Mouse (Mus musculus): ENCODE measurements around the gene Ect2l. TPM values are rescaled to one million over a fixed set of nuclear protein-coding genes. Genes with fewer than 3 reads are reported as not detected.

Ect2l gene
- not detected in 2 replicates for total RNA-seq (2015)
- not detected in 2 replicates for total RNA-seq (2017)

DNA sequence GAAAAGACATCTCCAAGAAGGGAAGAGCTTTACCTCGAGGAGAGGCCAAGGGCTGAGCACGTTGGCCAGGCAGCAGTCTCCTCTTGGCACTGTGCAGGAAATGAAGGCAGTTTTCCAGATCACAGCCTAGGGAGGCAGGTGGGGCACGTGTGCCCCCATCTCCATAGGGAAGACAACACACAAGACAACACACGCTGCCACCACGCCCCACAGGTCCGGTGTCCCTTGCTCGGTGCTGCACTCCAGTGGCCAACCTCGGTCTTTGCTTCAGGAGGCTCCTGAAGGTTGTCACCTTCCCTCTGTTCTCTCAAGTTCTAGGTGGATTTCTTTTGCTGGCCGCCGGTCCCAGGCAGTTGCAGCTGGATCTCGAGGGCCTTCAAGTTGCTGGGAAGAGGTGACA is at the start of gene Ect2l:
Gene Ect2l (minus strand): TSS at position 165 of the 400 bp plus-strand sequence.
- ATAC-seq (ENCODE audit: poor library complexity, severe bottlenecking) = peak; percentile 99

DNA sequence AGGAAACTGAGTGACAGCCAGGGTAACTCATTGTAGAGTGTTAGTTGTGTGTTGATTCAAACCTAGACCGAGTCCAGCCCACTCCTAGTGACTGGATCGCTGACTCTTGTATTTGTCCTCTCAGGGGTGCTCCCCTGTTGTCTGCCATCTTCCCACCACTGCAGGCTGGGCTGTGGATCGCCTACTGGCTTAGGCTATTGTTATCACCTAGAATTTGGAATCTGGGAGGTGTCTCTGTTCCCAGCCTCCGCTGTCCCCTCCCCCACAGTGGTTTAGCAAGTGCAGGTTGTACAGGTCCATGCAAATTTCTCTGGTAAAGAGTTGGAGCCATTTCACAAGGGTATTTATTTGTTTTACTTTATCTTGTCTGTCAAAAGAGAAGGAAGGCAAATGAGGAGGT is 40.7 kb upstream of the Ect2l start:
- no peak for ATAC-seq (ENCODE audit: poor library complexity, severe bottlenecking)

DNA sequence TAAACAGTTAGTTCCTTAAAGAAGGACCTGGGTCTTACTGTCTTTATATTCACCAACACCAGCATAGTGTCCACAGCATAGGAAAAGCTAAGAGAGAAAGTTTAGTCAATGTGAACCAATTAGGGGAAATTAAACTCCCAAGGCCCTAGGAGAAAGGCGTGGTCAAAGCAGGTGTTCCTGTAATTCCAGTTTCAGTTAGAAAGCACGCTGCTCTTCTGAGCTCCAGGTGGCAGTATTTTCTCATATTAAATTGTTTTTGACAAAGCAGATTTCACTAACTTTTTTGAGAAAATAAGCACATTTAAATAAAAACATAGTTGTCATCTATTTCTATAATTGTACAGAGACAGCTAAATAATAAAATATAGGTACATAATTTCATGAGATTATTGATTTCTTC is 32.9 kb upstream of the Ect2l start:
- ATAC-seq (ENCODE audit: poor library complexity, severe bottlenecking) = no peak

DNA sequence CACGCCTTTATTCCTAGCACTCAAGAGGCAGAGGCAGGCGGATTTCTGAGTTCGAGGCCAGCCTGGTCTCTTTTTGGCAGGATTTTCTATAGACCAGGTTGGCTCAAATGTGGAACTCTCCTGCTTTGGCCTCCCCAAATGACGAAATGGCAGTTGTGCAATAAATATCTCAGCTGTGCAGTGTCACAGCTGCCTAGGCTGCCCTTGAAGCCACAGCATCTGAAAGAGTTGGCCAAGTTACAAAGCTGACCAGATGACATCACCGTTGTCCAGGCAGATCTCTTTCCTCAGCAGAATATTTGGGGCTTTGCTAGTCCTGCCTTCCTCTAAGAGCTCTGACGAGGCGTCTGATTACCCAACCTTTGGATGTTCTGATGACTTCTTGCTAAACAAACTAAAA is 26.5 kb upstream of the Ect2l start:
- peak; percentile 51 for ATAC-seq (ENCODE audit: poor library complexity, severe bottlenecking)

DNA sequence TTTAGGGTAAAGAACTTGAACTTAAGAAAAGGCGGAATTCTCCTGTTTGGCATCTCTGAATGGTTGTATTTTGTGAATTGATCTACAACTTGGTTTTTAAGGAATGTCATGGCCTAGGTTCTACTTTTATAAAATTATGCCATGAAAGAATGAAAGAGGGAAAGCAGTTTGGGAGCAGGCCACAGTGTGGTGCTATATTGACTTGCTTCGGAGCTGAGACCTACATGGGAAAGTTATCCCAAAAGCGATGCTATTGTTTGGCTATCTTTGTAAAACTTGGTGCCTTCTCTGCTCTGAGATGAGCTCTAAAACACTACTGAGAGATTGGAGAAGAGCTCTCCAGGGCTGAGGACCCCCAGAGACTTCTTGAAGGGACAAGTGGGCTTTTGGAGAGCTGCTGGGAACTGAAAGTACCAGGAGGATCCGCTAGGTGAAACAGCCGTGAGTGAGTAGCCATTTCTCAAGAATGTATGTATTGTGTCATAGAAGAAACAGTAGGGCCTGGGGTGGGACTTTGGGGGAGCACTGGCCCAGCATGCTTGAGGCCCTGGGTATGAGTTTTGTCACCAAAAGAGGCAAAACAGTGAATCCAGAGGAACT is 25.7 kb upstream of the Ect2l start:
- no peak for ATAC-seq (ENCODE audit: poor library complexity, severe bottlenecking)

DNA sequence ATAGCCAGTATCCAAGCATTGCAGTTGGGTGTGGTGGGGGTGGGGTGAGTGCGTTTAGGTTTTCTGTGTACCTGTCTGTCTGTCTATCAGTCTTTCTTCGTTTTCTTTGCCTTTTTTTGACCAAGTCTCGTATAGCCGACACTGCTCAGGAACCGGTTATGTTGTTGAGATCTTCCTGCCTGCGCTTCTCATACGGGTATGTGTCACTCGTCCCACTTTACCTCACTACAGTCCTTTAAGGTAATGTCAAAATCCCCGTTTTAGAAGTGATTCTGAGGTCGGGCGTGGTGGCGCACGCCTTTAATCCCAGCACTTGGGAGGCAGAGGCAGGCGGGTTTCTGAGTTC is 24.7 kb upstream of the Ect2l start:
- ATAC-seq (ENCODE audit: poor library complexity, severe bottlenecking) = no peak

DNA sequence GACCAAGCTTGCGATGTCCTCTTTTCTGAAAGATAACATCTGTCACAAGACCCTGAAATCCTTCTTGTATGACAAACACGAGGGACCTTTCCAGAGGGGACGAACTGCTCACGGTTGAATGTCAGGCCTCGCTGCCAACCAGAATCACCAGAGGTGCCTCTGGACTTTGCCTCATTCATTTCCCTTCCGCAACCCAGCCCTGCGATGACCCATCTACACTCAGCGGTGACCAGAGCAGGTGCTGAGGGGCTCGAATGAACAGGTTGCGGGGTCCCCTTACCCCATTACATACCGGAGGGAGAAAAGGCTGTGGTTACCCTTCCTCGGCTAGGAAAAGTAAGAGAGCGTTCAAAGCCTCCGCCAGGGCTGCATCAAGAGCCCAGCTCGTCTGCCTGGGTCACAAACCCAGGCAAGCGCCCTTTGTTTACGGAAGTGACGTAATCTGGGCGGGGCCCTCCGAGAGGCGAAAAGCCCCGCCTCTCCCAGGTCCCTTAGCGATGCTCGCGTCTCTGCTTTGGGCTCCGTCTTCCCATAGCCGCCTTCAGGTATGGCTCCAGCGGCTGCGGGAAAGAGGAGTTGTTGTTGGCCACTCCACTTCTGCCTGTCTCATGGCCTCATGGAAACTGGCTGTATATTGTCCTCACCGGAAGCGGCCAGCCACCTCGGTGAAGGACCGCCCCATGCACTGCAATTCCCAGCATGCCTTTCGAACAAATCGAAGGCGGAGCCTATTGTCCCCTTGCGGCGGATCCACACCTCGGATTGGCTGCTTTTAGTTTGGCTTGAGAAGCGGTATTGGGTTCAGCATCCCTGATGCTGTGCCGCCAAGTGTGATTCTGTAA is 24.1 kb upstream of the Ect2l start, which contains the start of gene Ccdc28a:
Gene Ccdc28a (minus strand): TSS at position 439 of the 842 bp plus-strand sequence.
- ATAC-seq (ENCODE audit: poor library complexity, severe bottlenecking) = peak; percentile 89

DNA sequence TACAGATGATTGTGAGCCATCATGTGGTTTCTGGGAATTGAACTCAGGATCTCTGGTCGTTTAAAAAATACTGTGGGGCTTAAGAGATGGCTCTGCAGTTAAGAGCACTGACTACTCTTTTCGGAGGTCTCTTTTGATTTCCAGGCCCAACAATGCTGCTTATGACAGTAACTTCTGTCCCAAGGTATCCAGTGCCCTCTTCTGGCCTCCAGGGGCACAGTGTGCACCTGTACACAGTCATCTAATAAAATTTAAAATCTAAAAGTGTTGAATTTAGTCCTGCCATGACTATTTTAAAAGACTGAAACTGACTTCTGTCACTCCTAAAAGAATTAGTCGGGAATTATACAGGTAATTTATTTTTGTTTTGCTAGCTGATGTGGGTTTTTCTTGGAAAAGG is 23.2 kb upstream of the Ect2l start:
- ATAC-seq (ENCODE audit: poor library complexity, severe bottlenecking) = no peak

DNA sequence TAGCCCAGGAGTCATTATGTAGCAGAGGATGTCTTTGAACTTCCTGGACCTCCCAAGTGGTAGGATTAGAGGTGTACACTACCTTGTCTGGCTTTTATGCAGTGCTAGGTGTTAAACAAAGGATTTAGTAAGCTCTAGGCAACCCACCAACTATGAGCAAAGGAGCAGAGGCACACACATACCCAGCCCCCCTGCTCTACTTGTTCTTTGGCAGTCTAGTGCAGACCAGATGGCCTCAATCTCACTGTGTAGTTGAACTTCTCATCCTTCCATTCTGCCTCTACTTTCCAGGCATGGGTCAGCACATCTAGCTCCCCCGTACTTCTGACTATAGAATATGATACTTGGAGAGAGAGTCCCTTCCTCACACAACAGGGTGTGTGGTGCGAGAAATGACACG is 13.7 kb upstream of the Ect2l start:
- ATAC-seq (ENCODE audit: poor library complexity, severe bottlenecking) = no peak

DNA sequence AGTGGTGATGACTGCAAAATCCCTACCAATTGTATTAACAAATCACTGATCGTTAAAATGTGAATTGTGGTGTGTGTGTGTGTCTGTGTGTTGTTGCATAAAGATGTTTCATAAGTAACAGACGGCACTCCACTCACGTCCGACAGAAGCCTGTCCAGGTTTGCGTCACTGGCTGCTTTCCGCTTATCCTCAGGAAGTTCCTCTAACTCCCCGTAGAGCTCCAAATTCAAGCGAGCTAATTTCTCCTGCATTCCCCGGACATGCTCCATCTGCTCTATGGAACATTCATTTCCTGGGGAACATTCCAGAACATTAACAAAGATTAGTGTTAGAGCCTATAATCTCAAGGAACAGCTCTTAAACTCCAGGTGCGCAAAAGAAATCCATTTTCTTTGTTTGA is 8.7 kb upstream of the Ect2l start:
- no peak for ATAC-seq (ENCODE audit: poor library complexity, severe bottlenecking)

DNA sequence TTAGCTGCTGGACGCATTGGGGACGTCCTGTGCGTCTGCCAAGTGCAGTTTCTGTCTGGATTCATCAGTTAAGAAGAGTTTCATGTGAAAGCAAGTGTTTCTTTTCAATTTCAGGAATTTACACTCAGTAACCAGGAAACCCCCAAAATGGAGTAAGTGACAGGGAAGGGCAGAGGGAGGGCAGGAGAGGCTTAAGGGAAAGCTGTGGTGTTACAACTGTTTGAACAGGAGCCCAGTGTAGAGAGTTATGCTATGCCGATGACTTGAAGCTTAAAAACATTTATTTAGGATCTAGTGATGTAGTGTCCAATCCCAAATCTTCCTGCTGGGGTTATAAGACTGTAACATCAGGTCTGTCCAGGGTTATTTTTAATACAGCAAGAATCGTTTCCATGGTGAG is 3.4 kb upstream of the Ect2l start:
- ATAC-seq (ENCODE audit: poor library complexity, severe bottlenecking) = no peak

DNA sequence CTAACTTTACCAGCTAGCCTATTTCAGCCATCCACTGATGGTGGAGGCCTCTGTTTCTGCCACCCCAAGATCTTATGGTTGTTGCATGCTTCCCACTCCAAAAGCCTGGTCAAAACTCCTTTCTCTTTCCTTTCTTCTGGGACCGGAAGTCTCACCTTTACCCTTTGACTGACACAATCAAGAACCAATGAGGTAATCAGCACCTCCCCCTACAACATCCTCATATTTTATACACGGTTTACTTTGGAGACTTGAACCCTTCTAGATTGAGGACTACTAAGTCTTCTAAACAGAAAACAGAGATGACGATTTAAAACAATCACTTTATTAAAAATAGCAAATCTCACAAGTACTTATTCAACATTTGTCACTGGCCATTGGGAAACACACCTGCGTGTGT is 2.7 kb upstream of the Ect2l start:
- no peak for ATAC-seq (ENCODE audit: poor library complexity, severe bottlenecking)

DNA sequence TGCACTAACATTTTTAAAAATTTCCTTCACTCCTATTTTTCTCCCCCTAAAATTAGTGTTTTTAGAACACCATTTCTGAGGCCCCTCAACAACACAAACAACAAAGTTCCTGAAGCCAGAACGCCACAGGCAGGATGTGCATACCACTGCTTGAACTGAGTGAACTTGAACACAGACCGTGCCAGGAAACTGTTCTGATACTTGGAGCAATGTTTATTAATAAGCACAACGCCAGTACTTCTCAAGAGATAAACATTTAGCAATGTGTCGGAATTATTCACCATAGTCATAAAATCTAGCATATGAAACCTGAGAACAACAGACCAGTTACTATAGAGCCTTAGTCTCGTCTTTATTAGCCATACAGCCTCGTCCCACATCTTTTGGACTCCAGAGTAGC is 571 bp downstream of the Ect2l start:
- no peak for ATAC-seq (ENCODE audit: poor library complexity, severe bottlenecking)

DNA sequence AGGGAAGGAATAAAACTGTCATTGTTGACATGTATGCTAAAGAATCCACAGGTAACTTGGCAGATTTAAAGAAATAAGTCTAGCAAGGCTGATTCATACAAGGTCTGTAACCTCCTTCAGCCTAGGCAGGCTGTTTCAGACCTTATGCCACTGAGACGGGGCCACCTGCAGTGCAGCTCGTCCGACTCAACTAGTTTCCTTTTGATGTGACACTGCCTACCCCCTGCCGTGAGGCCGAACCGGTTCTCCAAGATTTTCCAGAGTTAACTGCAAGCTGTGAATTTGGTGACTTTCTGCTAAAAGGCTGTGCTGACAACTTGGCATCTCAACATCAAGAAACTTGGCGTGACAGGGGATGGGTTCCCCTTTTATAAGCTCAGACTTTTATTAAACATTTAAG is 6.6 kb downstream of the Ect2l start:
- ATAC-seq (ENCODE audit: poor library complexity, severe bottlenecking) = no peak

DNA sequence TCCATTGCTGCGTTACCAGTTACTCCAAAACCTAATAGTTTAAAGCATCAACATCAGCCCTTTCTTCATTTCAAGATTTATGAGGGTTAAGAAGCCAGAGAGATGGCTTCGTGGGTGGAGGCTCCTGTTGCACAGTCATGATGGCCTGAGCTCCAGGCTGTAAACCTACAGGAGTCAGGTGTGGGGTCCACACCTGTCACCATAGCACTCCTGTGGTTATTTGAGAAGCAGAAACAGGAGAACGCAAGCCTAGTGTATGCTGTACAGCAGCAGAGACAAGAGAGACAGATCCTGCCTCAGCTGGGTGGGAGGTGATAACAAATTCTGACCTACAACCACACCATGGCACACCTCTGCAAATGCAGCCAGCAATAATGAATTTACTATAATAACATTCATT is 8.3 kb downstream of the Ect2l start:
- no peak for ATAC-seq (ENCODE audit: poor library complexity, severe bottlenecking)

DNA sequence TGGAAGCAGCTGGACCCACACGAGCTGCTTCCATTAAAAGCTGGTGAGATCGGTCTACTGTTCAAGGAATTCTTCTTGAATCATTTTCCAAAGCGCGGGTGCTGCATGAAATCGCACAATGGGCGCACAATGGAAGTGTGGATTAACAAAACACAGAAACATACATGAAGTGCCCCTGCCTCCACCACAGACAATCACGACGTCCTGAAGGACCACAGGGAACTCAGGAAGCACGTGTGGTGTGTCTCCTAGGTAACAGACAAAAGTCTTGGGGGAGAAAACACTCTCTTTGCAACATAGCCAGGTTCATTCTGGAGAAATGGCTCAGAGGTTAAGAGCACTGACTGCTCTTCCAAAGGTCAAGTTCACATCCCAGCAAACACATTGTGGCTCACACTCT is 10.0 kb downstream of the Ect2l start:
- no peak for ATAC-seq (ENCODE audit: poor library complexity, severe bottlenecking)

DNA sequence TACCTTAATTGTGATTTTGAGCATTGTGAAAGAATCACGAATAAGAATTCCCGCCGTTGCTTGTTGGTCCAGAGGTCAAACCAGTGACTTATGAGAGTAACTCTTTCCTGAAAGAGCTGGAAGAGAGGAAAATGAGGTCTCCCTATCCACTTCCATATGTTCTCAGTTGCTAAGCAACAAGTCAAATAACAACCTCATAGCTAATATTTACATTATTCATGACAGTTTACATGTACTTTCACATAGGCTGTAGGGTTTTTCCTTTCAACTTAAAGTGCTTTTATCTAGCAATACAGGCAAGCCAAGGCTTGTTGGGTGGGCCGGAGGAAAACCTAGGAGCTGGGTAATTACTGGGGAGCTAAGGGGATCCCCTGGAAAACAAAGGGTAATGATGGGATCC is 10.8 kb downstream of the Ect2l start:
- ATAC-seq (ENCODE audit: poor library complexity, severe bottlenecking) = no peak

DNA sequence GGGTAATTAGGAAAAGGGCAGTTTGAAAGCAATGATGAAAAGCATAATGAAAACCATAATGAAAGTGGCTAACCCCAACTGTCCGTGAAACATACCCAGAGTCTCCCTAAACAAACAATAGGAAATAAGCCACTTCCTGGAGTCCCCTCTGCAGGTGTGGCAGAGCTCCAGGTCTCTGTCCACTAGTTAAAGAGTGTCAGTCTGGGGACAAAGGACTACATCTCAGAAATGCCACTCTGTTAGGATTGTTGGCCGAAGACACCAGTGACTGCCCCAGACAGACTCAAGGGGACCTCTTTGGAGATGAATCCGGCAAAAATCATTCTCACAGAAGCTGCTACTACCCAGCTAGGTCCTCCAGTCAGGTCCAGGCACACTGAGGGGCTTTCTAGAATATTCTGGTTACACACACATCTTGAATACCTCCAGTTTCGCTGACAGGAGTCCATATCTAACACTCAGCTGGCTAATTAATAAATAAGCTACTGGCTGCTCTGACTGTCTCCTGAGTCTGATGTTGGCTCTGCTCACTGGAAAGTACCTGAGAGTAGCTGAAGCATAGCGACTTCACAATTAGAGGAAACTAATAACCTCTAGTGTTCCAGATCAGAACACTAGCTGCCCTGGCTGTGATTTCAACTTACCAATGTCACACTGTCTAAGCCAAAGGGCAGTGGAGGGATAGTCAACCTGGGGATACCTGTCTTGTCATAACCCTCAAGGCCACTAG is 12.2 kb downstream of the Ect2l start:
- no peak for ATAC-seq (ENCODE audit: poor library complexity, severe bottlenecking)

DNA sequence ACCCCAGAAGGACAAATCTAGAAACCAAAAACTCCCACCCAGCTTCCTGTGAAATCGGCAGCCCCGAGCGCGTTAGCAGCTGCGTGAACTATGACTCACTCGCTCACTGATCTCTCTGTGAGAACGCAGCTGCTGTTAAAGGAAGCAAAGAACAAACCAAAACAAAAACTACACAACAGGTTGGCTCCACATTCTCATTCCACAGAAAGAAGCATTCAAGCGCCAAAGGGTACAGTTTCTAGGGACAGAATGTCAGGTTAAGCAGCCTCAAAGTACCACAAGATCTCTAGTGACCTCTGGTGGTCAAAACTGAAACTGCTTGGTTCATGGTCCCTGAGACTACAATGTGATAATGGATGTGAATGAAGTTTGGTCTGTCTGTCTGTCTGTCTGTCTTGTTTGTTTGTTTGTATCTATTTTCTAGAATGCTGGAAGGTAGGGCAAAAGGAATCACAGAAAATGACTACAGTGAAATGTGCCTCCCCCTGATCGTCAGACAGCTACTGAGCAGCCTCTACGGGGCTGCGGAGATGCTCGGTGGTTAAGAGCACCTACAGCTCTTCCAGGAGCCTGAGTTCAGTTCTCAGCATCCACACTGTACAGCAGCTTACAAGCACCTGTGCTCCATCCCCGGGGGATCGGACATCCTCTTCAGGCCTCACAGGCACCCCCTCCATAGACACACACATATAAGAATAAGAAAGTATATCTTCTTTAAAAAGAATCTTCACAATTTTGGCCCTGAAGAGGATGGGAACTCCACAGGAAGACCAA is 13.3 kb downstream of the Ect2l start:
- peak; percentile 78 for ATAC-seq (ENCODE audit: poor library complexity, severe bottlenecking)

DNA sequence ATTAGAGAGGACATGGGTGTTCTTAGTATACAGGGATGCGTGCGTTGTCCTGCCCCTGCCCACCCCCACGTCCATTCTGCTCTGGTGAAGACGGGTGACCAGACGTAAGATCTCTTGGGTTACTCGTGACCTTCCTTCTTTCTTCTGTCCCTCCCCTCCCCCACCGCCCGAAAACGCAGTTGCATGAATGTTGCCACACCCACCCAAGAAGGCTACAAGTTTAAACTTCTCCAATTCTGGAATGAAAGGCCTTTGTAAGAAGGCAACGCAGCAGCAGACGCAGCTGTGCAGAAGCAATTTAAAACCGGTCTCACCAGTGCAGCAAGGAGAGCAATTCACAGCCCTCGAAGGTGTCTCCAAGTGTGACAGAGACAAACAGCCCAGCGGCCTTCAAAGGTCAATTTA is 16.0 kb downstream of the Ect2l start:
- peak; percentile 84 for ATAC-seq (ENCODE audit: poor library complexity, severe bottlenecking)

DNA sequence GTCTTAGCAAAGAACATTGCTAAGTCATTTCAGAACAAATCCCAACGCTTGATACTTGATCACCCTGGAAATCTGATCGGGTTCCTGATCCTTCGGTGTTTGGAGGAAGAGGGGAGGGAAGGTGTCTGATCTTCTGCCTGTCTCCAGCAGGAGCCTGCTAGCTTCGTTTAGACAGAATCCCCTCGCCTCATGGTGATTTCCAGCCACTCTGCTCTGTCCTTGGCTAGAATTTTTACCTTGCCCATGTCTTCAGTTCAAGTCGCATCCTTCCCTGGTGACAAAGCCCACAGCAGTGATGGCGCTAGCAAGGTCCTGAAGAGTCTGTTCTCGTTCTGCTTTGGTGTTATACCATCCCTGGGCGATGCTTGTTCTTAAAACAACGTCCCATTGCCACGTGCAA is 16.5 kb downstream of the Ect2l start:
- no peak for ATAC-seq (ENCODE audit: poor library complexity, severe bottlenecking)
